Mouse (Mus musculus): ENCODE measurements around the gene Ncoa3.

Gene Ncoa3

GRCm38 (mm10) chr2:166032628-166033027, 40.2 kb downstream of the Ncoa3 start:
- DNase-seq (ENCODE audit: low read depth, low spot score): no peak

- no peak for DNase-seq (ENCODE audit: low read depth, low spot score)
Observed at GRCm38 (mm10) chr2:166034967-166035490, 42.6 kb downstream of the Ncoa3 start.

- DNase-seq (ENCODE audit: low read depth, low spot score): no peak
Observed at GRCm38 (mm10) chr2:166035725-166036124, 43.3 kb downstream of the Ncoa3 start.

GRCm38 (mm10) chr2:166039681-166040080, 47.2 kb downstream of the Ncoa3 start:
- DNase-seq (ENCODE audit: low read depth, low spot score): no peak

- no peak for DNase-seq (ENCODE audit: low read depth, low spot score)
Observed at GRCm38 (mm10) chr2:166042542-166042941, 50.1 kb downstream of the Ncoa3 start.

- DNase-seq (ENCODE audit: low read depth, low spot score): no peak
Observed at GRCm38 (mm10) chr2:166045006-166045405, 52.6 kb downstream of the Ncoa3 start.

- no peak for DNase-seq (ENCODE audit: low read depth, low spot score)
Observed at GRCm38 (mm10) chr2:166045549-166046501, 53.4 kb downstream of the Ncoa3 start.

- DNase-seq (ENCODE audit: low read depth, low spot score): no peak
Observed at GRCm38 (mm10) chr2:166047931-166048330, 55.5 kb downstream of the Ncoa3 start.

GRCm38 (mm10) chr2:166048852-166049251, 56.4 kb downstream of the Ncoa3 start:
- no peak for DNase-seq (ENCODE audit: low read depth, low spot score)

- no peak for DNase-seq (ENCODE audit: low read depth, low spot score)
Observed at GRCm38 (mm10) chr2:166051421-166051820, 59.0 kb downstream of the Ncoa3 start.

GRCm38 (mm10) chr2:166051966-166052365, 59.5 kb downstream of the Ncoa3 start:
- no peak for DNase-seq (ENCODE audit: low read depth, low spot score)

GRCm38 (mm10) chr2:166054002-166054539, 61.6 kb downstream of the Ncoa3 start:
- DNase-seq (ENCODE audit: low read depth, low spot score): no peak

- no peak for DNase-seq (ENCODE audit: low read depth, low spot score)
Observed at GRCm38 (mm10) chr2:166059684-166060423, 67.4 kb downstream of the Ncoa3 start.

- no peak for DNase-seq (ENCODE audit: low read depth, low spot score)
Observed at GRCm38 (mm10) chr2:166062008-166062407, 69.6 kb downstream of the Ncoa3 start.

- DNase-seq (ENCODE audit: low read depth, low spot score): no peak
Observed at GRCm38 (mm10) chr2:166062431-166062830, 70.0 kb downstream of the Ncoa3 start.

- no peak for DNase-seq (ENCODE audit: low read depth, low spot score)
Observed at GRCm38 (mm10) chr2:166066434-166066833, 74.0 kb downstream of the Ncoa3 start.

- no peak for DNase-seq (ENCODE audit: low read depth, low spot score)
Observed at GRCm38 (mm10) chr2:166068261-166068660, 75.8 kb downstream of the Ncoa3 start.

- DNase-seq (ENCODE audit: low read depth, low spot score): no peak
Observed at GRCm38 (mm10) chr2:166069164-166069563, 76.7 kb downstream of the Ncoa3 start.

- no peak for DNase-seq (ENCODE audit: low read depth, low spot score)
Observed at GRCm38 (mm10) chr2:166069738-166070137, 77.3 kb downstream of the Ncoa3 start.

- no peak for DNase-seq (ENCODE audit: low read depth, low spot score)
Observed at GRCm38 (mm10) chr2:166071481-166071880, 79.0 kb downstream of the Ncoa3 start.

- no peak for DNase-seq (ENCODE audit: low read depth, low spot score)
Observed at GRCm38 (mm10) chr2:166071889-166072288, 79.5 kb downstream of the Ncoa3 start.

- no peak for DNase-seq (ENCODE audit: low read depth, low spot score)
Observed at GRCm38 (mm10) chr2:166073082-166073481, 80.6 kb downstream of the Ncoa3 start.
